ENCODE assay signal across 16 mouse cellular contexts in the genomic region with DNA sequence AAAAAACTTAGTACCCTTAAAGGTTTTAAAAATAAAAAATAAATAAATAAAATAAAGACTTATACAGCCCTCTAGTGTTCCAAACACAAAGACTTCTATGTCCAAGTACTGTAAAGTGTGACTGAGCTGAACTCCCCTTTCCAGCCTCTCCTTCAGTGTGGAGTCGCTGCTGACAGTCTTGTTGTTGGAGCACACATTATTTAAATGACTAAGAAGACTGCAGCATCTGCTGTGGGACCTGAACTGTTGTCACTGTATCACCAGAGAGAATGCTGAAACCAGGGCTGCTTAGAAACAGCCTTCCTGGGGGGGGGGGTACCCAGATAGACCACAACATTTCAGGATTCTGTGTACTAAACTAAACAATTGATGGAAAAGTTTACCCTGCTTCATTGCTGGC.
A peak's percentile ranks its signal among the peaks of the same experiment; 100 is the strongest.
DNase-seq lines count a peak whose midpoint lies in the region; ATAC-seq and TF ChIP-seq lines count a peak whose summit lies in the region.
"Had no signal": no experiment of that assay in that cellular context is flagged by ENCODE, and none has a peak within 500 bp of the region (broad histone marks: within the 10 kb centered on the region; RNA-seq: fewer than 3 reads in every experiment).

No protein-coding gene starts in this region.

- H3K27me3 ChIP-seq in hindbrain, embryonic 12.5 days = no peaks in the 10 kb centered on the region
- H3K27me3 ChIP-seq in midbrain, postnatal 0 days (ENCODE audit: insufficient read depth, low read length) = no peaks in the 10 kb centered on the region
- H3K27me3 ChIP-seq: heart, embryonic 13.5 days; limb, embryonic 12.5 days; neural tube, embryonic 12.5 days had no signal

- no peak for TF ChIP-seq POLR2A in brain, embryonic 14.5 days (IDR thresholded peaks at IDR 0.05; ENCODE audit: borderline replicate concordance, extremely low read depth, insufficient read depth, insufficient read length, poor library complexity, severe bottlenecking)

- no peak overlapping the region for H3K9ac ChIP-seq in hindbrain, embryonic 12.5 days
- H3K9ac ChIP-seq in midbrain, postnatal 0 days (replicated peaks; ENCODE audit: low read length, poor library complexity, severe bottlenecking) = no peak overlapping the region
- H3K9ac ChIP-seq: heart, embryonic 13.5 days; limb, embryonic 12.5 days; neural tube, embryonic 12.5 days had no signal

- H3K27ac ChIP-seq in layer of hippocampus, adult 2 months = peak overlapping the region; percentile 46; the same call in 1 of the 2 replicates
- peak overlapping the region; percentile 64 for H3K27ac ChIP-seq in hindbrain, embryonic 12.5 days
- H3K27ac ChIP-seq in midbrain, postnatal 0 days (ENCODE audit: low read depth, low read length) = no peak overlapping the region
- H3K27ac ChIP-seq: heart, embryonic 13.5 days; limb, embryonic 12.5 days; neural tube, embryonic 12.5 days had no signal

- ATAC-seq in hindbrain, embryonic 12.5 days (ENCODE audit: low FRiP score) = peak; percentile 77
- ATAC-seq in midbrain, postnatal 0 days (ENCODE audit: low FRiP score) = no peak
- ATAC-seq: CD4-positive, CD25-positive, alpha-beta regulatory T cell, adult 4 months had no signal

- no peak for DNase-seq in layer of hippocampus, adult 2 months (ENCODE audit: low spot score in 2 of 2)
- no peak for DNase-seq in layer of hippocampus, adult 9-11 months
- DNase-seq in brain, embryonic 14.5 days (ENCODE audit: low read depth) = peak; percentile 80
- peak; percentile 51 for DNase-seq in midbrain, postnatal 0 days (ENCODE audit: low spot score)
- no peak for DNase-seq in adrenal gland, postnatal 36 days
- DNase-seq in adrenal gland, postnatal 10 days = no peak
- DNase-seq: gastrocnemius, postnatal 10 days; lung, adult 18-20 months; right cerebral cortex, postnatal 25 days; thymus, postnatal 14 days had no signal

- H3K4me3 ChIP-seq in layer of hippocampus, adult 2 months = no peak overlapping the region
- H3K4me3 ChIP-seq in hindbrain, embryonic 12.5 days = no peak overlapping the region
- H3K4me3 ChIP-seq in midbrain, postnatal 0 days (ENCODE audit: low read depth, low read length) = no peak overlapping the region
- H3K4me3 ChIP-seq: erythroblast, embryonic 14.5 days; heart, embryonic 13.5 days; limb, embryonic 12.5 days; neural tube, embryonic 12.5 days had no signal

- 41% methylated on average over 1 of the region's 1 CpGs for WGBS in hindbrain, embryonic 12.5 days
- 29% methylated on average over 1 of the region's 1 CpGs for WGBS in midbrain, postnatal 0 days

- H3K4me1 ChIP-seq in hindbrain, embryonic 12.5 days = no peaks in the 10 kb centered on the region
- H3K4me1 ChIP-seq in midbrain, postnatal 0 days (ENCODE audit: insufficient read depth, low read length) = no peaks in the 10 kb centered on the region
- H3K4me1 ChIP-seq: heart, embryonic 13.5 days; limb, embryonic 12.5 days; neural tube, embryonic 12.5 days had no signal

- no peaks in the 10 kb centered on the region for H3K36me3 ChIP-seq in hindbrain, embryonic 12.5 days
- no peaks in the 10 kb centered on the region for H3K36me3 ChIP-seq in midbrain, postnatal 0 days (ENCODE audit: insufficient read depth, low read length)
- H3K36me3 ChIP-seq: heart, embryonic 13.5 days; limb, embryonic 12.5 days; neural tube, embryonic 12.5 days had no signal

- no peak overlapping the region for H3K4me2 ChIP-seq in hindbrain, embryonic 12.5 days (replicated peaks)
- no peak overlapping the region for H3K4me2 ChIP-seq in midbrain, postnatal 0 days (ENCODE audit: low read depth, low read length, poor library complexity, severe bottlenecking)
- H3K4me2 ChIP-seq: heart, embryonic 13.5 days; limb, embryonic 12.5 days; neural tube, embryonic 12.5 days had no signal

- no peak for TF ChIP-seq CTCF in layer of hippocampus, adult 2 months (conservative IDR thresholded peaks at IDR 0.05)
- no peak for TF ChIP-seq CTCF in brain, embryonic 14.5 days (IDR thresholded peaks at IDR 0.05; ENCODE audit: borderline replicate concordance, extremely low read depth, insufficient read depth, insufficient read length)
- TF ChIP-seq CTCF in midbrain, postnatal 0 days (IDR thresholded peaks at IDR 0.05) = peak; percentile 29

- H3K9me3 ChIP-seq in hindbrain, embryonic 12.5 days (replicated peaks) = no peaks in the 10 kb centered on the region
- H3K9me3 ChIP-seq in midbrain, postnatal 0 days (ENCODE audit: low read length) = no peaks in the 10 kb centered on the region
- H3K9me3 ChIP-seq: heart, embryonic 13.5 days; limb, embryonic 12.5 days; neural tube, embryonic 12.5 days had no signal

Comparison
In these comparisons a context has a peak if more than half of its experiments do, and no peak if none do; other contexts are left out.
1. DNase-seq: peak in brain, embryonic 14.5 days (single experiment) and midbrain, postnatal 0 days (single experiment); none in layer of hippocampus, adult 2 months (0 of 2), layer of hippocampus, adult 9-11 months (single experiment), adrenal gland, postnatal 36 days (0 of 2) and adrenal gland, postnatal 10 days (single experiment).